Mouse (Mus musculus) T-cell, adult 66 days (primary cell): Measurements from ENCODE around the gene Casp8ap2. TPM values are rescaled to one million over a fixed set of nuclear protein-coding genes. Genes with fewer than 3 reads are reported as not detected.

Experiments used
- total RNA-seq, 2 experiments: library from RNA; stranded (reverse); gene quantifications; 3 replicates in 1 of 2; 4 replicates in 1 of 2; pipeline ENCODE4 v1.2.4; 2023

Gene Casp8ap2
- 10 to 100 TPM; 22.5 to 24.0 TPM for total RNA-seq

DNA sequence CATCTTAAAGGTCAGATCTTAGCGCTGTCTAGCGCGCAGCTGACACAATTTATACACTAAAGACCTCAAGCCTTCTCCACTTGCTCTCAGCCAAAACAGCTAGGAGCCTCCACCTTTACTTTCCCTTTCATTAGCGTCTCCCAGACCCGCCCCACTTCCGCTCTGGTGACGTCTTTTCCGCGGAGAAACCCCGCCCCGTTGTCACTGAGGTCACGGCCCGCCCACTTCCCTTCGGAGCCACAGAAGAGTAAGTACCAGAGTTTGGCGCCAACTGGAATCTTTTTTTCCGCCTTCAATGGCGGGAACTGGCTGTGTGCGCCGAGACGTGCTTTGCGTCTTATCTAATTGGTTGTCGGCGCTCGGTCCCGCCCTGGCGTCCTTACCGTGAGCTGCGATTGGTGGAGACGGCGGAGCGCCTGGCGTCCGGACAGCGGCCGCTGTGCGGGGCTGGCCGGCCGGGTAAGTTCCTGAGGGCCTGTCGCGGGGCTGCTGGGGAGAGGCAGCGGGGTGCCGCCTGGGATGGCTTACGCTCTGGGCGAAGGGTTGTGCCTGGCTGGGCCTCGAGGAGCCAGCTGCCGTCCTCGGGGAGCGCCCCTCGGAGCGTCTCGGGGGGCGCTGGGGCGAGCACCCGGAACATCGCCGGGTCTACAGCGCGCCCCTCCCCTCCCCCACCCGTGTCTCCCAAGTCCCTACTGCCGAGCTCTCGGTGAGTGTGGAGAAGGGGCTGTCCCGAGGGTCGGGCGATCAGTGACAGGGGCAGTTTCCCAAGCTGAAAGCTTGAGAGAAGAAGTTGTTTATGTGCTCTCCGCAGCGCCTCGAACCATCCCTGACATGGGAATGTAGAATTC, at the start of gene Casp8ap2:
Gene Casp8ap2, plus strand, starts transcription at position 418 of the 848 bp plus-strand sequence.

DNA sequence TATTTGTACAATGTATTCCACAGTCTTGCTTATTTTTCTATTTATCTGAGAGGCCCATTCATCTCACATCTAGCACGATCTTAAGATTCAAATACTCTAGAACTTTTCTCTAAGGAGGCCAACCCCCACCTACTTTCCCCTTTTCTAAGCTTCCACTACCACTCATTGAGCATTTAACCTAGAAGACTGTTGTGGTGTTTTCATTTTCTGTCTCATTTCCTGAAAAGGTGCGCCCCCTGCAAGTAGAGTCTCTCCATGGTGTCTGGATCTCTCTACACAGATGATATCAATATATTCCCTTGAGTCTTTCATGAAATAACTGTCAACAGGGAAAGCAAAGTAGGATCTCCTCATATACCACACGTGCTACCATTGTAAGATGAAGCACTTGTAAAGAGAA, 12.6 kb upstream of the Casp8ap2 start, which contains the start of gene Gja10:
Gene Gja10, minus strand, starts transcription at position 101 of the 400 bp plus-strand sequence.

DNA sequence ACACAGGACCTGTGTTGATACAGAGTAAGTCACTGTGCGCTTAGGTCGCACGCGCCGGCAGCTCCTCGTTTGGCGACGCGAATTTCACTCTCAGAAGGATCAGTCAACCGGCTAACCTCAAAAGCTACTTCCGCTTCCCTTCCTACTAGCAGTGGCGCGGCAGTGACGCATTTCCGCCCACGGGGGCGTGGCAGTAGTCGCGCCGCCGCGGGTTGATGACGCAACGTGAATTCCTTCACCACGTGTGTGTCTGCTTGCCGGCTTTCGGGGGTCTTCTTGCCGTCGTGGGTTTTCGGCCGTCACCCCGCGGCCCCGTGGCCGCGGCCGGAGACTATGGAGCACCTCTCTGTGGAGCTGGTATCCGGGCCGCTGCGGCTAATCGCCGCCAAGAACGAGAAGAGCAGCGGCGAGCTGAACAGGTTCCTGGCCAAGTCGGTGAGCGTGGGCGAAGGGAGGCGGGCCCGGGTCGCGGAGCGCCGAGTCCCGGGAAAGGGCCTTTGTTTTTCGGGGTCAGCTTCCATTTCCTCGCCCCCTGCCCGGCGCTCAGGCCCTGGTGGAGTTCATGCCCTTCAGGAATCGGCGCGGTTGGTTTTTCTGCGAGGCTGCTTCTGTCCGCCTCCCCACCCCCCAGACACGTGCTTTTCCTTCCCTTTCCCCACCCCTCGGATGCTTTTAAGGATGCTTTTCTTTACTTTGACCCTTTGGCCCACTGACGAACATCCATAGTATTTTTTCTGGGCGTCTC, 41.8 kb downstream of the Casp8ap2 start, which contains the start of gene Mdn1:
Gene Mdn1, plus strand, starts transcription at position 202 of the 745 bp plus-strand sequence.

Other genes with a start within 250 kb of the Casp8ap2 start
- gene Gja10, start 12.7 kb upstream of the Casp8ap2 start, total RNA-seq = not detected
- gene Mdn1, start 41.7 kb downstream of the Casp8ap2 start, total RNA-seq = 100 to 1,000 TPM; 114 to 117 TPM
- gene Lyrm2, start 184.8 kb downstream of the Casp8ap2 start, total RNA-seq = 10 to 100 TPM; 23.6 to 34.8 TPM